Mouse (Mus musculus) cerebellum, adult 8-10 months (tissue): ENCODE measurements around the gene Lrrc23.

Source experiments
- DNase-seq: peaks from one replicate; pipeline ENCODE4 v3.0.0; 2022

Lrrc23 gene

DNA sequence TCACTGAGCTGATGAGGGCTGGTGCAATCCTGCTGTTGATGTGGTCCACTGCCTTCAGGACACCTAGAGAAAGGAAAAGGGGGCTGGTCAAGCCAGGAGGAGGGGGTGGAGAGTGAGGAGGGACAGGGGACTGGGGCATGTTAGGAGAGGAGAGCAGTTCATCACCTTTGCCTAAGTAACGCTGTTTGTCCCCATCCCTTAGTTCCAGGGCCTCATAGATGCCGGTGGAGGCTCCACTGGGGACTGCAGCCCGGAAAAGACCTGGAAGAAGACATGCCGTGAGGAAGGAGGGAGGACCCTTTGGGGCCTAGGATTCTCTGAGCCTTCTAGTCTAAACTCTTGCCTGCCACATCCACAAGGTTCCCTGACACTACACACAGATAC is 12.0 kb downstream of the Lrrc23 start:
- no peak for DNase-seq

DNA sequence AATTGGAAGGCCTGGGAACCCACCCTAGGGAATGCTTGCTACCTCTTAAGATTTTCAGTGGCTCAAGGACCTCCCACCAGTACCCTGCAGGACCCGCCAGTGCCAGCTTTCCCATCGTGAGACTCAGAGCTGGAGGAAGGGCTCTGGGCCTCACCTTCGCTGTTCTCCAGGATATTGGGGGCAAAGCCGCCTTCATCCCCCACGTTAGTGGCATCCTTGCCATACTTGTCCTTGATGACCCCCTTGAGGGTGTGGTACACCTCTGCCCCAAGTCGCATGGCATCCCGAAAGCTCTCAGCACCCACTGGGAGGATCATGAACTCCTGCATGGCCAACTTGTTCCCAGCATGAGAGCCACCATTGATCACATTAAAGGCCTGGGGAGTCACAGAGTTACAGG is 13.6 kb downstream of the Lrrc23 start:
- DNase-seq: no peak

DNA sequence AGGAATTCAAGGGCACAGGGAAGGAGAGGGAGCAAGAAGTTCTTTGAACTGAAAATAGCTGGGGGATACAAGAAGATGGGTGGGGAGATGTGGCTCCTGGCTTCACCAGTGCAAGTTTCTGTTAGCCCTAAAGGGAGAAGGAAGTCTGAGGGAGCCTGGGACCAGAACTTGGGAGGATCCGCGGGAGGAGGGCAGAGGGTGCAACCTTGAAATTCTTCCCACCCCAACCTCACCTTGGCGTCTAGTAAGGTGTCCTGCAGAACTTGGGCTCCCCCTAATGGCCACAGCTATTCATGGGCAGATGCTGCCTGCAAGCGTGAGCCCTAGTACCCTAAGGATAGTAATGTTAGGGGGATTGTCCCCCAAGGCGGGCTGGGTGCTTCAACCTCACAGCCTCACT is 20.3 kb downstream of the Lrrc23 start:
- DNase-seq: peak; percentile 88

DNA sequence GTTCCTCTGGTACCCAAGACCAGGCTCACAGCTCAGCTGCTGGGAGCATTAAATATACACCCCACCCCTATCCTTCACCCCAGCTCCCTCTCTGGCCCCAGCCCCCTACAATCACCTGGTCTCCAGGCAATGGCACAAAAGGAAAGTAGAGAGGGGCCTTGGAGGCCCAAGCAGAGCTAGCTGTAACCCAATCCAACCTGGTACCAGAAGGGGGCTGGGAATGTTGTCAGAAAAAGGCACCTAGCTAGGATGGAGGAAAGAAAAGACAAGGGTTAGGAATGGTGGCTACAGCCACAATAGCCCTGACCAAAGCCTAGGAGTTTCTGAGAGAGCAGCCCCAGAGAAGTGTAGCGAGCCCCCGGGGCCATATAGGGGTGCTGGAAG is 20.7 kb downstream of the Lrrc23 start:
- DNase-seq: no peak

DNA sequence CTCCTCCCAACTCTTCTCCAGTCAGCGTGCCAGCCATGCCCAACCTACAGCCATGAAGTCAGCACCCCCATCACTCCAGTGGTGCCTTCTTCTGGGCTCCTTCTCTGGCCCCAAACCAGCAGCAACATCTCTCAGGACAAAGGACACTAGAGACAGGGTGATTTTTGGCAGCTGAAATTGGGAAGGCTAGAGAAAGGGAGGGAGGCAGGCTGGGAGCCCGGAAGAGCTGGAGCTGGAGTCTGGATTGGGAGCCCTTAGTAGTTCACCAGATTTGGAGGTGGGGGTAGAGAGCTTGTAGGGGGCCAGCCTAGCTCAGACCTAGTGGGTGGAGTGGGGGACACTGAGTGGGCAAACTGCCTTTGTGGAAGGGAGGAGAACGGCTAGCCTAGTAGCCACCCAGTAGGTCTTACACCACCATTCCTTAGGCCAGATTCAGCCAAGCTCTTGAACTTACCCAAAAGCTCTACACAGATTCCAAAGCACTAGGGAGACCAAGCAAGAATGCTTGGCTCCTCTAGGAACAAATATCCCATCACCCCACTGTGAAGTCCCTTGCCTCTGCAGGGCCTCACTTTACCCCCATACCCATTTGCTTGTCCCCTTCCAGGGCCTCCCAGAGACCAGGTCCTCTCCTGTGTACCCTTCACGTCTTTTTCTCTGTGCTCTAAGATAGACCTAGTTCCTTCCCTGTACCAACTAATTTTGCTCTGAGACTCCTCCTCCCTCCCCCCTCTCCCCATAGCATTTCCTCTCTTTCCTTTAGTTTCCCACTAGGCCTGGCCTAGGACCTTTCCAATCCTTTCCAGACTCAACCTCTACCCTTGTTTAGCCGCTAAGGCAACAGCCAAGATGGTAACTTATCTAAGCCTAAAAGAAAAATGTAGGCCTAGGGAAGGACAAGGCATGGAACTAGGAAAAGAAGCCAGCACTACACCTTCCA is 21.3 kb downstream of the Lrrc23 start:
- DNase-seq: peak; percentile 68

DNA sequence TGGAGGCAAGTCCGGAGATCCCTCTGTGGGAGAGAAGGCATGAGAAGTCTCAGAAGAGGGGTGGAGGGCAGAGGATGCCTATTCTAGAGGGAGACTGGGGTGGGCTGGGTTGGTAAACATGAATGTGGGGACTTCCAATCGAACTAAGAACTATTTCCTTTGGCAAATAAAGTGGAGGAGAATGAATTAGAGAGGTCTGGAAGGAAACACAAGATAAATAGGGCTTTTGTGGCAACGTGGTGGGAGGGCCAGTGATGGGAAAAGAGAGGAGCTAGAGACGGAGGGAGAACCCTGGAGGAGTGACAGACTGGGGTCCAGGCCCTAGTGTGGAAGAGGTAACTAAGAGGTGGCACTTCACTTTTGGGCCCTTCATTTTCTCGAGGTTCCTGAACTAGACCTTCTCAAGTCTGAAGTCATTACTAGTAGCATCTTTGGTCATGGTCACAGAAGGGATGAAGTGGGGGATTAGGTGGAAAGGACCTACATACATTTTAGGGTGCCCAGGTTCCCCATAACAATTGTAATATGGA is 22.1 kb downstream of the Lrrc23 start:
- no peak for DNase-seq

DNA sequence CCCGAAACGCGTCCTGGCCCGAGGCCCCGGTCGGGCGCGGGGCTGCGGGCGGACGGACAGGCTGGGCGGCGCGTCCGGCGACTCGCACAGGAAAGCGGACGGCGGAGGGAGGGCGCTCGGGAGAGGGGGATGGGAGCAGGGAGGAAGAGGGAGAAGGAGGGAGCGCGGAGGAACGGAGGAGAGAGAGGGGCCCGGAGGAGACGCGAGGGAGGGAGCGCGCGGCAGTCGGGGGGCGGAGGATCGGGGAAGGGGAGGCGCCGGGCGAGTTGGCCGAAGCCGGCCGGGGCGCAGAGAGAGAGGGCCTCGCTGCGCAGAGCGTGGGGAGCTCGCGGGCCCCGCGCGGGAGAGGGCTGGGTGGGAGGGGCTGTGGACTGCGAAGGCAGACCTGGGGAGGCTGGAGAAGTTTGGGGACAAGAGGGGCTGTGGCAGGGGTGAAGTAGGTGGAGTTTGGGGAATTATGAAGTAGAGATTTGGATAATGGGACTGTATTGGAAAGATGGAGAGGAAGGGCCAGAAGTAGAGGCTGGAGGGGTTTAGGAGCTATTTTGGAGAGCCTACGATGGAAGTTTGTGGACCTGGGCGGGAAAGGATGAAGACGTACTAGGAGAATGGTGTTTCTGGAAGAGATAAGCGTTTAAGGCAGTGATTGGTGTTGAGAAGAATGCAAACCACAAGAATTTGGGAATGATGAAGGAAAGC is 22.7 kb downstream of the Lrrc23 start:
- DNase-seq: peak; percentile 82

DNA sequence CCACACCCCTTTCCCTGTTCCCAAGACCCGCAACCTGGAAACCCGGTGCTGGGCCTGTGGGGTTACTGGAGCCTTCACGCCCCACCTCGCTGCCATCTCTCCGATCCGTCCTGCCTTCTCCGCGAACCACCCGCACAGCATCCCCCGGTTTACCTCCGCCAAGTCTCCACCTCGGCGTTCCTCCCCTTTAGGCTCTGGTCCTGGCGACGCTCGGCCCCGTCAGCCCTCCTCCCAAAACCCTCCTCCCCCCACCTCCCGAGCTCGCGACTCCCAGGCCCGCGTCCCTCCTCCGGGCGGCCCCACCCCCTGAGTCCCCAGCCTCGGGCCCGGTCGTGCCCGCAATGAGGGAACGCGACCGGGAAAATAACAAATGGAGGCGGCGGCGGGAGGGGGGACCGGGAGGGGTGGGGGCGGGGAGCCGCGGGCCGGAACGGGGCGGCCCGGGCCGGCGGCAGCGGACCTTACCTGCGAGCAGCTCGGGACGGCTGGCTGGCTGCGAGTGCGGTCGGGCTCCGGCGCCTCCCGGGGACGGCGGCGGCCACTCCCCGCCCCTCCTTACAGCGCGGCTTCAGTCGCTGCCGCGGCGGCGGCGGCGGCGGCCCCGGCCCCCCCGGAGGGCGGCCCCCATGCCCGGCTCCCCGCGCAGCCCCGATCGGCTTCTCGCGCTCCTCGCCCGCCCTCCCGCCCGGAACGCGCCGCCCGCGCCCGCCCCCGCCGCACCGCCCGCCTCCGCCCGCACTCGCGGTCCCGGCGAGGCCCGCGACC is 23.5 kb downstream of the Lrrc23 start, which contains the start of the genes Gm45234 and Atn1:
Gene Gm45234, minus strand, starts transcription at position 191 of the 765 bp plus-strand sequence.
Gene Atn1, minus strand, starts transcription at position 694 of the 765 bp plus-strand sequence.
- DNase-seq: peak; percentile 65

DNA sequence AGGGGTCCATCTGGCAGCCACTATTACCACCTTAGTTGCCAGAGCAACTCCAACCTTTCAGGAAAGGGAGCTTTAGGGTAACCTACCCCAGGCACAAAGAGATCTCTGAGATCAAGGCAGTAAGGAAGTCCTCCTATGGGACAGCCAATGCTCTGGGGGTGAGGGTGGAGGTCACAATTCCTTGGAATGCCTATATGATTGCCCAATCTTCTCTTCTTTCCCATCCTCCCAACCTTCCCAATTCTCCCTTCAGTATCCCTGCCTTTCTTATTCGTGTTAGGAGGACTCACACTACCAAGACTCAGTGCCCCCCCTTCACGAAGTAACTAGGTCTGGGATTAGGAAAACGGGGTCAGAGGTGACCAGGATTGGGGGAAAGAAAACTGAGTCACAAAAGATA is 24.2 kb downstream of the Lrrc23 start:
- DNase-seq: no peak

DNA sequence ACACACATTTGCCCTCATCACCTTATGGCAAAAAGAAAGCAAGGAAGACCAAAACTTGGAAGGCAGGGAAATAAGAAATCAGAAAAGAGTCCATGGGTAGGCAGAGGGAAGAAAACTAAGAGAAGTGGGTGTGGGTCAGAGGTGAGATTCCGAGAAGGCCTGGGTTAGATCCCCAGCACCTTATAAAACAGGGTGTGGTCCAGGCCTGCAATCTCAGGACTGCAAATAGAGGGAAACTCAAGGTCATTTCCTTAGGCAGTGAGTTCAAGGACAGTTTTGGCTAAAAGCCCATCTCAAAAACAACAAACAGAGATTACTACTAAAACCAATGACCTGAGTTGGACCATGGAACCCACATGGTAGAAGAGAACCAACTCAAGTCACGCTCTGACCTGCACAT is 25.7 kb downstream of the Lrrc23 start:
- no peak for DNase-seq

DNA sequence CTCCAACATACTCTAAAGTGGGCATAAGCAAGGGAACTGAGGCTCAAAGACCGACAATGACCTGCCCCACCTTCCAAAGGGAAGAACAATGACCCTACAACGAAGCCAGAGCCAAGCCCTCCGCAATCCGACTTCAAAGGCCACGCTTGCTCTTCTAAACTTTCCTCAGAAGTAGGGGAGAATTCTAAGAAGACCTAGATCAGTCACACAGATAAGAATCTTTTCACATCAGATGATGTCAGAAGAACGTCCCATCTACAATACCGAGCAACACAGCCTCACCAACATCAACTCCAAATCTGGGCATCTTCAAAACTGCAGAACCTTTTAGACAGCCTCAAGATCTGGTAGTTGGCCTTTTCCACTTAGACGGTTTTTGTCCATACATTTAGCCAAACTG is 29.1 kb downstream of the Lrrc23 start:
- no peak for DNase-seq

DNA sequence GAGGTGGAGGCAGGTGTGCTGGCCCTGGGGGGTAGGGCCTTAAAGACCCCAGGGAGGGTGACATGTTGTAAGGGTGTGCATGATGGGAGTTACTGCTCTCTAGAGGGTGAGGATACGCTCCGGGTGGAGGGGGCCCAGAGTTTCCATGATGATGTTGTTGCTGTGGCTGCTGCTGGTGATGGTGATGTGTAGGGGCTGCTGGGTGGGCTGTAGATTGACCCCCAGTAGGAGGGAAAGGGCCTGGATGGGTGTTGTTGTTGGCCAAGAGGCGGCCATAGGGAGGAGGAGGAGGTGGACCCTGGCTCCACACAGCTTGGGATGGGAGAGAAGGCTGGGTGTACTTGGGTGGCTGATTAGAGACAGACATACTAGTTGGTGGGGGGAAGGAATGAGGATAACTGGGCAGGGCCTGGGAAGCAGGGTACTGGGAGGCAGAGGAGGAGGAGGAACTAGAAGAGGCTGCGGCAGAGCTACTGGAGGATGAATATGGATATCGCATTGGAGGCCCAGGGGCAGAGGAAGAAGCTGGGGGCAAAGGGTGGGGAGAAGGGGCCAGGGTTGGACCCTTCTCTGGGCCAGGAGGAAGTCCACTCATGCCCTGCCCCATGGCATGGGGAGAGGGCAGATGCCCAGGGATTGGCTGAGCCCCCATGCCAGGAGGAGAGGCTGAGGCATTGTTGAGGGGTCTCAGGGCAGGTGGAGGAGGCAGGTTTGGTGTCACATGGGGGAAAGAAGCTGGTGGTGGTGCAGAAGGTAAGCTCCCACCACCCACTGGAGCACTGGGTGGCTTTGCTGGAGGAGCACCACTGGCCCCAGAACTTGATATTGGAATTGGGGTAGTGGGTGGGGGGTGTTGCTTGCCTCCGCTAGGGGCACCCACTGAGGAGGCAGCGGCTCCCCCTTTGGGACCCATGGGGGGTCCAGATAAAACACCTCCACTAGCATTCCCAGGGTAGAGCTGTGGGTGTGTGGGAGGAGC is 32.6 kb downstream of the Lrrc23 start:
- peak; percentile 39 for DNase-seq

DNA sequence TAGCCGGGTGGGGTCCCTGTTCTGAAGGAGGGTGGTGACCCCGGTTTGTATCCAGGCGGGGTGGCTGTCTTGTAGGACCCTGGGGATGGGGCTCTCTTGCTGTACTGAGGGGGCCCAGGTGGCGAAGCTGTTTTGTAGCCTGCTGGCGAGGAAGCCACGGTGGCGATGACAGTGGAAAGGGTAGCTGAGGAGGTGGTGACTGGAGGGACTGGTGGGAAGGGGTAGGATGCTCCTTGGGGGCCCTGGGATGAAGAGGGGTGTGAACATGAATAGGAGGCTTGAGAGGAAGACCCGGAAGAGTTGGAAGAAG is 33.3 kb downstream of the Lrrc23 start:
- DNase-seq: no peak

DNA sequence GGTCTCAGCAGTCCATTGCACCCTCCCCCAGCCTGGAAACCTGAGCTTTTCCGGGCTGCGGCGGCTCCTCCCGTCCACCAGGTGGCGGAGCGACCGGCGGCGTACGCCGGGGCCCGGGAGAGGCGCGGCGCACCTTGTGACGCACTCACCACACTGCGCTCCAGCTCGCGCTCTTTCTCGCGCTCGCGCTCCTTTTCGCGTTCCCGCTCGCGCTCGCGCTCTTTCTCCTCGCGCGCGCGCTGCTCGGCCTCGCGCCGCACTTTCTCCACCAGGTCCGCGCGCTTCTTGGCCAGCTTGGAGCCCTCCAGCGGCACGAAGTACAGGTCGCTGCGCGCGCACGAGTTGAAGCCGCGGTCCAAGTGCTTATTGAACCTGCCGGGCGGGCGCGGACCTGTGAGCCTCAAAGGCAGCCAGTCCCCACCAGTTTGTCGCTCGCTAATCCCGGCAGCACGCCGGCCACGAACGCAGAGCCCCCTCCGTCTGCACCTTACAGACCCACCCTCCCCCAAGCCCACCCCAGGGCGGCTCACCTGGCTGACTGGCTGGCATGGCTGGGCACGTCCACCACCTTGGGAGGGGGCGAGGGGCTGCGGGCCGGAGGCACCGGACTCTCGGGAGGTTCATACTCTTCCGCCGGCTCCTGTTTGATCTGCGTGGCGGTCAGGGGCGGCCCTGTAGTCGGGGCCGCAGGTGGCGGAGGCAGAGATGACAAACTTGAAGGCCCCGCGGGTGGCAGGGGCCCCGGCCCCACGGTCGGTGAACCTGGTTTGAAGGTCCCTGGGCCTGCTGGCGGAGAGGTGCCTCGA is 33.8 kb downstream of the Lrrc23 start:
- DNase-seq: peak; percentile 96

DNA sequence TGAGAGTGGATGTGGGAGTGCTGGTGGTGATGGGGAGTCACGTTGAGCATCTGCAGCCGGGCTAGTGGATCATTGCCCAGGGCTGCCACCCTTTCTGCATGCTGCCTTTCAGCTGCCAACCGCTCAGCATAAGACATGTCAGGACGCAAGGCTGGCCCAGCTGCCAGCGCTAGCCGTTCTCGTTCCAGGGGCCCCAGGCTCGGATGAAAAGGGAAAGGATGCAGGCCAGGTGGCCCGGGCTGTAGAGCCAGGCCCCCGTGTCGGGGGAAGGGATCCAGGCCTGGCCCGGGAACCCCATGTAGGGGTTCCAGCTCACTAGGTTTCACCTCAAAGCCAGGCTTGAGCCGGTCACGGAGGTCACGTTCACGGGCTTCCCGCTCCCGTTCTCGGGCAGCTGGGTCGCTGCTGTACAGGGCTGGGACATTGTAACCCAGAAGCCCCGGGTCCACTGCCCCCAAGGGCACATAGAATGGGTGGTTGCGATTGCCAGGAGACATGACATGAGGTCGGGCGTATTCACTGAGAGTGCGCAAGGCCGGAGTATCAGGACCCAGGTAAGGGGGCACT is 34.7 kb downstream of the Lrrc23 start:
- peak; percentile 72 for DNase-seq

DNA sequence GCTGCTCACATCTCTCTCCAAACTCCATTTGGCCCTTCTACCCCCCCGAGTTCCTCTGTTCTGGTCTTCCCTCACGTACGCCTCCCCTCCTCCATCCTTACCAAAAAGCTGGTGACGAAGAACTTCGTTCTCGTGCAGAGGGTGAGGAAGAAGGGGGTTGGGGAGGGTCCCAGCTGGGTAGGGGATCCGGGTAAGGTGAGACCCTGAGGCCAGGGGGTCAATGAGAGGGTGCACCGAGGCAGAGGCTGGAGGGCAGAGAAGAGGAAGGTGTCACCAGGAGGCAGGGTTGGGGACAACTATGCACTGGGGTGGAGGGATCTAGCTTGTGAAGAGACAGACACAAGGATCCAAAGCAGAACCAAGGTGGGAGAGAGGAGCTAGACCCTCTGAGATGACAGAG is 35.9 kb downstream of the Lrrc23 start:
- peak; percentile 27 for DNase-seq

DNA sequence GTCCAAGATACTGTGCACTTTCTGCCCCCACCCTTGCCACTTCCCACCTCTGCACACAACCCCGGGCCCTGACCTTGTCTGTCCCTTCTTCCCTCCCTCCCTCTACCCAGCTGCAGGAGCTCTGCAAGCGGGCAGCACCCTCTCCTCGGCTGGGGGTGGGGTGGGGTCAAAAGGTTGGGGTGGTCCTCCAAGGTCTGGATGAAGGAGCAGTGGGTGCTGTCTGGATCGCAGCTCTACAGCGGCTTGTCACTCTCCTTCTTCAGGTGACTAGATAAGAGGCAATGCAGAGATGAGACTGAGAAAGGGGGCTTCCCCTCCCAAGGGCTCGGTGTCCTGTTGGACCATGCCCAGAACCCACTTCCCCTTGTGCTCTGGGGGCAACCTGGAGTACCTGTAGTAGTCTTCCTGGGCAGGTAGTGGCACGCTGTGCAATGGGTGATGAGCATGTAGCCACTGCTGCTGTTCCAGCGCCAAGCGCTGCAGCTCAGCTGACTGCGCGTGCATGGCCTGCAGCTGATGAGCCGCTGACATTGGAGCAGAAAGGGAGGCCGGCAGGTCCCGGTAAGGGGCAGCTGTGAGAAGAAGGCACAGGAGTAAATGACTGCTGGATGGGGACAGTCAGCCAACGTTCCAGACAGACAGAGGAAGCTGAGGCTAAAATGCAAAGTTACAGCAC is 36.5 kb downstream of the Lrrc23 start:
- DNase-seq: peak; percentile 39

DNA sequence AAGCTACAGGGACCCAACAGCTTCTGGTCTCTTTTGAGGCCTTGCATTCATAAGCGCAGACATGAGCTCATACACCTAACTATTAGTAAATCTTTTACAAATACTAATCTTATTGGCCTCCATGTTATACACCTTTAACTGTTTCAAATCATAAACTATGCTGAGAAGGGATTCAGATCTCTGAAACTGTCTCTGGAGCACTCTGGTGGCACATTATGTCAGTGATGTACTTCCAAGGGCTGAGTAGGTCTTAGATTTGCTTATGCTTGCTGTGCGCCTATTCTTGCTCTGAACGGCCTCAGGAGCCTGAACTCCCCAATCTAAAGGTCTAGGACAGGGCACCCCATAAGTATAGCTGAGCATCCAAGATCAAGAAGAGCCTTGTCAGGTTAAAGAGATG is 37.7 kb downstream of the Lrrc23 start:
- DNase-seq: peak; percentile 27

DNA sequence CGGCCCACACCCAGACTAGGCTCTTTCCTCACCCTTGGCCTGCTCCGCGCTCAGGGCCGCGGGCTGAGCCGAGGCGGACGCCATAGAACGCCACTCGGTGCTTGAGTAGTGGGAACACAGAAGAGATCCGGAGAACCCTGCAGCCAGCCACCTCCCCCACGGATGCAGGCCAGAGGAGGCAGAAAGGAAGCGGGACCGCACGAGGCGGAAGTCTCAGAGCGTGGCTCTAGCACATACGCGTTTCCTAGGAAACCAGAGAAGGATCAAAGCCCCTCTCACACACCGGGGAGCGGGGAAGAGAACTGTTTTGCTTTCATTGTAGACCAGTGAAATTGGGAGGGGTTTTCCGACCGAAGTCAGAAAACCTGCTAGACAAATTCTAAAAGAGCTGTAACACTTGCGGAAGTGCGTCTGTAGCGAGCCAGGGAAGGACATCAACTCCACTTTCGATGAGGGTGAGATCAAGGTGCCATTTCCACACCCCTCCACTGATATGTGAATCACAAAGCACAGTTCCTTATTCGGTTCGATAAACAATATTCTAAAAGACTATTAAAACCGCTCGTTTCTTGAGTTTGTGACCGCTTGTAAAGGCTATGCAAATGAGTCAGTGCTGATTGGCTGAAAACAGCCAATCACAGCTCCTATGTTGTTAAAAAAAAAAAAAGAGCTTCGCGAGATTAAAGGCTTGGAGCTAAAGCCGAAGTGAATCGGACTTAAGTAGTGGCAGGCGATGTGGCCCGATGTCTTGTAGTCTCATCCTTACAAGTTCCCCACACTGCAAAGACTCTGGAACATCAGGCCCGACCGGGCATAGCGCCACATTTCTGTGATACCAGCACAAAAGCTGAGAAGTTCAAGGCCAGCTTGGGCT is 38.4 kb downstream of the Lrrc23 start, which contains the start of gene Grcc10:
Gene Grcc10, minus strand, starts transcription at position 487 of the 874 bp plus-strand sequence.
- peak; percentile 83 for DNase-seq
